Mouse (Mus musculus) C2C12 (cell line): ENCODE results near the gene Urgcp. TPM values are rescaled to one million over a fixed set of nuclear protein-coding genes. Genes with fewer than 3 reads are reported as not detected.

Experiments used
- H3K27me3 ChIP-seq: one replicate; pipeline ENCODE4 v1.6.1; 2011; ENCODE audit not compliant: control insufficient read depth, insufficient read depth, insufficient read length
- H3K36me3 ChIP-seq: one replicate; pipeline ENCODE4 v1.6.1; 2011; ENCODE audit not compliant: control insufficient read depth, insufficient read depth
- H3K4me3 ChIP-seq: one replicate; pipeline ENCODE4 v1.5.1; 2011; ENCODE audit warnings: mild to moderate bottlenecking, control low read depth; ENCODE audit not compliant: poor library complexity, insufficient read depth, severe bottlenecking
- H3K79me2 ChIP-seq: one replicate; pipeline ENCODE4 v1.6.1; 2011; ENCODE audit not compliant: control insufficient read depth, insufficient read depth
- H3K79me3 ChIP-seq: one replicate; pipeline ENCODE4 v1.6.1; 2011; ENCODE audit warnings: low read depth, control low read depth
- H3ac ChIP-seq: one replicate; pipeline ENCODE3; 2011; ENCODE audit warnings: low read depth; ENCODE audit not compliant: control insufficient read depth, insufficient read length
- CEBPB ChIP-seq: IDR thresholded peaks from one replicate; pipeline ENCODE4 v1.6.1; 2011; ENCODE audit warnings: low read depth, mild to moderate bottlenecking, control low read depth, moderate library complexity
- CTCF ChIP-seq: IDR thresholded peaks from one replicate; pipeline ENCODE4 v1.5.1; 2011; ENCODE audit not compliant: control insufficient read depth, insufficient read depth, insufficient read length
- FOSL1 ChIP-seq: IDR thresholded peaks from one replicate; pipeline ENCODE4 v1.8.0; 2011; ENCODE audit warnings: mild to moderate bottlenecking, low read length; ENCODE audit not compliant: poor library complexity, insufficient read depth, severe bottlenecking
- MAX ChIP-seq: IDR thresholded peaks from one replicate; pipeline ENCODE4 v1.6.1; 2011; ENCODE audit warnings: mild to moderate bottlenecking, control low read depth
- MYOD1 ChIP-seq: IDR thresholded peaks from one replicate; pipeline ENCODE4 v1.6.1; 2011; ENCODE audit warnings: low read depth; ENCODE audit not compliant: control insufficient read depth, insufficient read length
- MYOG ChIP-seq: IDR thresholded peaks from one replicate; pipeline ENCODE4 v1.6.1; 2011; ENCODE audit not compliant: control insufficient read depth, insufficient read length; ENCODE audit errors: extremely low read depth
- USF1 ChIP-seq: IDR thresholded peaks from one replicate; pipeline ENCODE4 v1.6.1; 2011; ENCODE audit warnings: low read depth, mild to moderate bottlenecking, control low read depth, moderate library complexity
- polyA plus RNA-seq: library from polyadenylated mRNA; unstranded; fragments of >200 nt; fragmentation: generic; extraction: Trizol; gene quantifications from one replicate; pipeline ENCODE4 v1.2.1, GENCODE M21; 2012; ENCODE audit warnings: missing spikeins

Urgcp gene
- polyA plus RNA-seq, 1 experiment: 22.3 TPM

DNA sequence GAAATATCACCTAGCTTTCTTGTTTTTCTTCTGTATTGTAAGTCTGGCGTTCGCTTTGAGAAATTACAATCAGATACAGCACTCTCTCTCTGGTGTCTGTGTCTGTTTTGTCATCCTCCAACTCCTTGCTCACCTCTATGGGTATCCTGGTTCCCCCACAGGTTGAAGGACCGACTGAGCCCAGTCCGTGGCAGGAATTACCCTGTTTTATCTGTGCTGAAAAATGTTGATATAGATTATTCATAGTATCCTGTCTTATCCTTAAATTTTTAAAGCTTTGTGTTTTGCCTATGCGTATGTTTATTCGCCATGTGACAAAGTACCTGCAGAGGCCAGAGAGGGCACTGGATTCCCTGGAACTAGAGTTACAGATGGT lies 59.2 kb downstream of the Urgcp start:
- no peaks in the 10 kb centered on the region for H3K27me3 ChIP-seq
- TF ChIP-seq CTCF (no peak), MAX (no peak), MYOG (no peak), MYOD1 (no peak), FOSL1 (no peak), CEBPB (no peak), USF1 (no peak)
- peaks cover 6% of the 10 kb centered on the region for H3K36me3 ChIP-seq
- H3ac ChIP-seq: no peak overlapping the region
- peaks cover 16% of the 10 kb centered on the region for H3K79me3 ChIP-seq
- peaks cover 29% of the 10 kb centered on the region for H3K79me2 ChIP-seq
- no peak overlapping the region for H3K4me3 ChIP-seq

DNA sequence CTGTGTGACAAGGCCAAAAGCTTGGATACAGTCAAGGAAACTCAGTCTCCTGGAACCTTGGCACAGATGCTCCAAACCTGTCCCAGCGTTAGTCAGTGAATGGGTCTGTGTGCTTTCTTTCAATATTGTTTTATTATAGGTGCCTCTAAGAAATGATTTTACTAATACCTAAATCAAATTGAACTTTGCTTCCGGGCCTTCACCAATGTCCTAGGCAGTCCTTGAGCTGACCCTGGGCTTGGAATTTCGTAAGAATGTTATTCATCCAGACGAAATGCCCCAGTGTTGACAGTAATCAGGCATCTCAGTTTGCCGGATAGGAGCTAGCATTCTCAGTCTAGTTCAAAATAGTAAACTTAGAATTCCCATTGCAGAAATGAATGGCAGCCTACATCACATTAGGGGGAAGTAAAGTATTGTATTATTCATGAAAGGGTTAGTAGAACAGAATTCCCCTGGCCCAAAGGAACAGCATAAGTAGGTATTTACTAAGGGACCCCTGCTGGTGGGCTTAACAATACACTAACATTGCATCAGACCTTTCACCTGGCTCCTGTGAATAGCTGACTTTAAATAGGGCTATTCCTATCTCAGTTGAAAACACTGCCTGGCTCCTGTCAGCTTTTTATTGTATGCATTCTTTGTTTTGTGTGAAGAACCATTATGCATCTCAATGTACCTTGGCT lies 59.8 kb downstream of the Urgcp start:
- TF ChIP-seq CTCF (no peak), MYOD1 (no peak), FOSL1 (no peak), USF1 (no peak), MYOG (no peak), CEBPB (no peak), MAX (no peak)
- Histone ChIP-seq H3K4me3 (no peak overlapping the region), H3K36me3 (peaks cover 6% of the 10 kb centered on the region)

DNA sequence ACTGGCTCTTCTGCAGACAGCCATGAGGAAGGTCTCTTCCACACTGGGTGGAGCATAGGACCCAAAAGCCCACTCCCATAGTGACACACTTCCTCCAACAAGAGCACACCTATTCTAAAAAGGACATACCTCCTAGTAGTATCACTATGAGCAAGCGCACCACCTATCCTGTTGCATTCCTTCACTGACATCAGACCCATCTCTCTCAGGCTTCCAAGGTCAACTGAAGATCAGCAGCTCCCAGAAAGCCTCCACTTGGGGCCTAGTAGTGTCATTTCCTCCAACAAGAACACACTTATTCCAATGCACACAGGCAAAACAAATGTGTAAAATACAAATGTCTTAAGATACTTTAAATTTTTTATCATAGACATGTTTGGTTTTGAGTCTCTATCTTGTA lies 60.4 kb downstream of the Urgcp start:
- peaks cover 23% of the 10 kb centered on the region for H3K79me2 ChIP-seq
- peaks cover 6% of the 10 kb centered on the region for H3K36me3 ChIP-seq
- H3K4me3 ChIP-seq: no peak overlapping the region
- TF ChIP-seq USF1 (no peak), MYOG (no peak), FOSL1 (no peak), CEBPB (no peak), CTCF (no peak), MAX (no peak), MYOD1 (no peak)
- H3K79me3 ChIP-seq: peaks cover 12% of the 10 kb centered on the region
- H3ac ChIP-seq: no peak overlapping the region
- no peaks in the 10 kb centered on the region for H3K27me3 ChIP-seq

More for the DNA sequence above, 59.8 kb downstream of the Urgcp start:
- Histone ChIP-seq H3K79me3 (peaks cover 16% of the 10 kb centered on the region), H3ac (no peak overlapping the region), H3K27me3 (no peaks in the 10 kb centered on the region), H3K79me2 (peaks cover 28% of the 10 kb centered on the region)

DNA sequence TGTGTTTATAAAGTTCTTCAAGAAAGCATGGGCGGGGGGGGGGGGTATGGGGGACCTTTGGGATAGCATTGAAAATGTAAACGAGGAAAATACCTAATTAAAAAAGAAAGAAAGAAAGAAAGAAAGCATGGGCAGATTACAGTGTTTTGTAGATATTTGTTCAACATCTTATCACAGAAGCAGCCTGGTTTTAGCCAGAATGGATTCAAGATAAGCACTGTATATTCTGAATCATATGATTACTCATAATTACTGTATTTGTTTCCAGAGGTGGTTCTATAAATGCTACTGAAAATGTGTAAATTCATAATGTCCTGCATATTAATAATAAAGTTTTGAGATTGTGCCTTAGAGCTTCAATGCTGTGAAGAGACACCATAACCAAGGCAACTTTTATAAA lies 60.9 kb downstream of the Urgcp start:
- TF ChIP-seq CTCF (no peak), MAX (no peak), CEBPB (no peak), MYOD1 (no peak), FOSL1 (no peak), MYOG (no peak), USF1 (no peak)
- no peak overlapping the region for H3K4me3 ChIP-seq
- no peak overlapping the region for H3ac ChIP-seq
- H3K27me3 ChIP-seq: no peaks in the 10 kb centered on the region
- H3K79me2 ChIP-seq: peaks cover 17% of the 10 kb centered on the region
- peaks cover 7% of the 10 kb centered on the region for H3K79me3 ChIP-seq
- H3K36me3 ChIP-seq: peaks cover 6% of the 10 kb centered on the region

DNA sequence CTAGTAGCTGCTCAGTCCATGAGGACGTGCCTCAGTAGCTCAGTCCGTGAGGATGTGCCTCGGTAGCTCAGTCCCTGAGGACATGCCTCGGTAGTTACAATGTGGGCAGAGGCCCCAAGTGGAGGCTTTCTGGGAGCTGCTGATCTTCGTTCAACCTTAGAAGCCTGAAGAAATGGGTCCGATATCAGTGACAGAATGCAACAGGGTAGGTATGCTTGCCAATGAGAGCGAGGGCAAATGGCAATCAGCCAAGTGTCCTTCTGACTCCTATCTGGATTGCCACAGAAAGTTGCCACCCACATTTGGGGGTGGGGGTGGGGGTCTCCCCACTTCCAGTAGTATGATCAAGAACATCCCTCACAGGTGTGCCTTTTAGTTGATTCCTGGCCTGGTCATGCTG lies 61.4 kb downstream of the Urgcp start:
- Histone ChIP-seq H3K4me3 (no peak overlapping the region), H3K79me3 (peaks cover 2% of the 10 kb centered on the region), H3ac (no peak overlapping the region), H3K36me3 (peaks cover 6% of the 10 kb centered on the region), H3K79me2 (peaks cover 12% of the 10 kb centered on the region), H3K27me3 (no peaks in the 10 kb centered on the region)
- no peak for TF ChIP-seq MAX
- no peak for TF ChIP-seq CEBPB
- no peak for TF ChIP-seq MYOD1
- TF ChIP-seq CTCF: no peak
- TF ChIP-seq USF1: no peak
- no peak for TF ChIP-seq FOSL1
- TF ChIP-seq MYOG: no peak

DNA sequence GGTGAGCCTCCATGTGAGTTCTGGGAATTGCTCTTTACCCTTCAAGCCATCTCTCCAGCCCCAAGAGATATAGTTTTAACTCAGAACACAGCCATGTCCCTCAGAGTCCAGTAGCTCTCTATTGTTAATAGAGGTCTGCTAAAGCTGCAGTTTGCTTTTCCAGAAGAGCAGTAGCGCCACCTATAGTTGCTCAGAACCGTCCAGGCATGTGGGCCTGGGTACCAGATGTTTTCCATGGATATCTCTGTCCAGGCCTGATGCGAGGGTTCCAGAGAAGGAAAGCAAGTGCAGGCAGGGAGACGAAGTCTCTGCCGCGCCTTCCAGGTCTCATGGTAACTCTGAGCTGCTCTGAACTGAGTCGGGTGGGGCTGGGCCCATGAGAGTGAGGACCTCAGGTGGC lies 70.4 kb downstream of the Urgcp start:
- Histone ChIP-seq H3K79me2 (no peaks in the 10 kb centered on the region), H3ac (no peak overlapping the region), H3K4me3 (no peak overlapping the region), H3K36me3 (no peaks in the 10 kb centered on the region), H3K27me3 (peaks cover 15% of the 10 kb centered on the region), H3K79me3 (no peaks in the 10 kb centered on the region)
- no peak for TF ChIP-seq FOSL1
- TF ChIP-seq MYOG: no peak
- TF ChIP-seq CTCF: no peak
- TF ChIP-seq CEBPB: no peak
- TF ChIP-seq MYOD1: no peak
- TF ChIP-seq USF1: no peak
- no peak for TF ChIP-seq MAX
